Mouse (Mus musculus): Measurements from ENCODE around the gene Gabre. TPM values are rescaled to one million over a fixed set of nuclear protein-coding genes. Genes with fewer than 3 reads are reported as not detected.

Gabre gene
- under 1 TPM; 0.17 to 0.60 TPM for polyA plus RNA-seq (2017; shearing (Covaris generic))

DNA sequence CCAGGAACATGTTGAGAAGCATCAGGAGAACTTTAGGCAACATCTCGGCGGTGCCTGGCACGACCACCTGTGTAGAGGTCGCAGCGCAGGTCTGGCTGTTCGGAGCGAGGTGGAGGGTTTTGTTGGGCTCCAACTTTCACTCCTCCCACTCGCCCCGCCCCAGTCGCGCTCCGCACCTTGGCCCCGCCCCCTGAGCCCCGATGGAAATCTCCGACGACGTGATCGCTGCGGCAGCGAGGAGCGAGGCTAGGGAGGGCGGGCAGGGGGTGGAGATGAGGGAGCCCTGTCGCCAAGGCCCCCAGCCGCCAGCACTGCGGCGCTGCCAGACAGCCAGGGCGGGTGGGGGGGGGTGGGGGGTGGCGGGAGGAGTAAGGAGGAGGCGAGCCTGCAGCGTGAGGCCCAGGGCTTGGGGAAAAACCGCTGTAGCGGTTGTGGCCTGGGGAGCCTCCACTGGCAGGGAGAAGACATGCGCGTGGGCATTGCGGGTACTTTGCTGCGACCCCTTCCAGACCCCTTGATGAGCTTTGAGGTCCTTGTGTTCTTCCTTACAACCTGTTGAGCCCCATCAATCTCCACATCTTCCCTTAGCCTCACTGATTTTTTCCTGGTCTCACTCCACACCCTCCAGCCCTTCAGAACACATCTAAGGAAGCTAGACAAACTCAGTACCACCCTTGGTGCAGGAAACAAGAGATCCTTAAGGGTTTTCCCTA is at the start of gene Gabre:
Gabre (minus strand) TSS at position 145 of the 713 bp plus-strand sequence.
- no peak for ATAC-seq

DNA sequence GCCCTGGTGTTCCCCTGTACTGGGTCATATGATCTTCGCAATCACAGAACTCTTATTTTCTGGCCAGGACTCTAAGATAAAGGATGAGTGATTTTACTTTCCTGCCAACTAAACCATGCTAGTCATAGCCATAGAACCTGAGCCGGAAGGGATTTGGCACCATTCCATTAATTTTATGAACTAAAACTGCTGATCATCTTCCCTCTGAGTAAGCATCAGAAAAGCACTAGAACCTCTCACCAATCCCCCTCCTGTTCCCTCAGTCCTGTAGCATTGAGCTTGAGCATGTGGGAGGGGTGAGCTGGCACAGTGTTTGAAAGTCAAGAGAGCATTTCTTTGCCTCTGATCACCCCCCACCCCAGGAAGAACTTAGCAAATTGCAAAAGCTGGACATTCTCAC is 23.2 kb upstream of the Gabre start:
- no peak for ATAC-seq

DNA sequence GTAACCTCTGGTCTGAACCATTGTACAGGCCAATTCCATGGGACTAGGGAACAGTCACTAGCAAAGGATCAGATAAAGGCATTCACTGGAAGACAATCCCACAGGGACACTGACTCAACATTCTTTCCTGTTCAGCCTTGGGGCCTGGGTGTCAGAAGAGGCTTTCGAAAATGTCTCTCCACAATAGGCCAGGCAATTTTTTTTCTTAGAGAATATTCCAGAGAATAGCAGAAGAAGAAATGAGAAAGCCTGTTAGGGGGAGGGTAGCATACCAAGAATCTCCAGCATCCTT is 715 bp upstream of the Gabre start:
- ATAC-seq = no peak

DNA sequence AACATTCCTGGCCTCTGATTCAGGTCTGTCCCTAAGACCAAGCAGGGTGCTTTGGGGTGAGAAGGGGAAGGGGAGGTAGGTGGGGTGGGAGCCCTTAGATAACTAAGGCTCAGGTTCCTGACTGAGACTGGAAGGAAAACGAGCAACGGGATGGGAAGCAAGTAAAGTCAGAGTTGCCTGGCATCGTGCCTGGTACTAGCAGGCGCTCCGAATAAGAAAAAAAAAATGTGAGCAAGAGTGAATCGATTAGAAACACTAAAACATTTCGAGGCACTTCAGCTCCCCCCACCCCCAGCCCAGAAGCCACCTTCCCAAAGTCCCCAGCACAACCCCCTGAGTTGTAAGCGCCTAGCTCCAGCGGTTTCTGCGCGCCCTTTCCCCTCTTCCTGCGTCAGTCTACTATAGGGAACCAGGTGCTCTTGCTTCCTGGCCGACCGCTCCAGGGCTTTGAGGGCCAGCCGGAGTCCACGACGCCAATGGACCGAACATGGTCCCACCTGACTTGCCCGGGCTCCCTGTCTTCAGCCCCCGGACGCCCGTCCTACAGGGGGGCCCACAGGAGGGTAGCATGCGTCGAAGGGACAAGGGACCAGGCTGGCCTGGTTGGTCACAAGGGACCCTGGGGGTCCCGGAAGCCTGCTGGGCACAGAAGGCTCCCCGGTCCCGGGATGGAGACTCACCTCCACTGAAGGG is 491 bp downstream of the Gabre start:
- no peak for ATAC-seq

DNA sequence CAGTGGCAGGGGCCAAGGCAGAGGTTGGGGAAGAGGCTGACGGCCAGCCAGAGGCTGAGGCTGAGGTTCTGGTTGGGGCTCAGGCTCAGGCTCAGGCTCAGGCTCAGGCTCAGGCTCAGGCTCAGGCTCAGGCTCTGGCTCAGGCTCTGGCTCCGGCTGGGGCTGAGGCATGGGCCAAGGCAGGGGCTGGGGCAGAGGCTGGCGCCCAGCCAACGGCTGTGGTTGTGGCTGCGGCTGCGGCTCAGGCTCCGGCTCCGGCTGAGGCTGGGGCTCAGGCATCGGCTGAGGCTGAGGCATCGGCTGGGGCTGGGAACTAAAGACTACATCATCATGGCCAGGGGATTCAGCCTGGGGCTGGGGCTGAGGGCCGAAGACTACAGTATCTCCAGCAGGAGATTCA is 4.0 kb downstream of the Gabre start:
- no peak for ATAC-seq

DNA sequence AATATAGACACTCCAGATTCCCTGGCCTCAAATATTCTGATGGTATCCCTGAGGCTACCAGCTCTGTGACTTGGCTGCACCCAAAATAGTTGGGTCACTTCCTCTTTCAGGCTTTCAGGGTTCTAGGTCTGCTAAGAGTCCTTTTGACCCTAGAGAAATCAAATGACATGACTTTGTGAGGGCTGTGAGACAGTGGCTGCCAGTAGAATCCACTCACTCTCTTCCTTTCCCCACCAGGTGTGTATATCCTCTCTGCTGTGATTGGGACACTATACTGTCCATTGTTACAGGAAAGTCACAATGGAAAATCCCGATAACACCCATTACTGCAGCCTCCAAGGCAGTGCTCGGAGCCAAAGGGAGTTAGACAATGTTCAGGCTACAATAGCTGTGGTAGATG is 52.9 kb downstream of the Gabre start, which contains the start of gene Magea4:
Magea4 (plus strand) TSS at position 301 of the 400 bp plus-strand sequence.
- no peak for ATAC-seq

Other genes with a start within 250 kb of the Gabre start
- gene Magea4, start 52.8 kb downstream of the Gabre start, polyA plus RNA-seq (2017; shearing (Covaris generic)) = not detected
- gene Magea10, start 112.1 kb upstream of the Gabre start, polyA plus RNA-seq (2017; shearing (Covaris generic)) = not detected

Data from CD4-positive, CD25-positive, alpha-beta regulatory T cell, adult 4 months (primary cell).